ENCODE assay signal across 7 mouse cellular contexts in genomic region chr1:178368121-178368520, GRCm38 (mm10). TPM values are rescaled to one million over a fixed set of nuclear protein-coding genes. Genes with fewer than 3 reads are reported as not detected.
A peak's percentile ranks its signal among the peaks of the same experiment; 100 is the strongest.
DNase-seq lines count a peak whose midpoint lies in the region; ATAC-seq and TF ChIP-seq lines count a peak whose summit lies in the region.

No protein-coding gene starts in this region.

- H3K4me1 ChIP-seq in kidney, adult 2 months (ENCODE audit: control insufficient read depth, insufficient read depth, low read length), result peaks cover 2% of the 10 kb centered on the region; the same call in 1 of the 2 replicates
- H3K4me1 ChIP-seq in embryonic facial prominence, embryonic 14.5 days (ENCODE audit: control insufficient read depth, insufficient read depth, low read length), result no peaks in the 10 kb centered on the region
- peaks cover 24% of the 10 kb centered on the region for H3K4me1 ChIP-seq in liver, embryonic 16.5 days (ENCODE audit: control insufficient read depth, low read depth, low read length)

- peak overlapping the region; percentile 96; the same call in 1 of the 2 replicates for H3K27ac ChIP-seq in kidney, adult 2 months (ENCODE audit: insufficient read depth, low read depth, low read length)
- H3K27ac ChIP-seq in embryonic facial prominence, embryonic 14.5 days (replicated peaks; ENCODE audit: low read depth, low read length), result no peak overlapping the region
- peak overlapping the region; percentile 92 for H3K27ac ChIP-seq in liver, embryonic 16.5 days (ENCODE audit: low read length)

- no peak for ATAC-seq in embryonic facial prominence, embryonic 14.5 days (ENCODE audit: low read depth)
- ATAC-seq in liver, embryonic 16.5 days (ENCODE audit: low read depth), result no peak

- 57% methylated on average over 6 of the region's 6 CpGs for WGBS in kidney, adult 2 months
- WGBS in embryonic facial prominence, embryonic 14.5 days, result 60% methylated on average over 6 of the region's 6 CpGs
- WGBS in liver, embryonic 16.5 days (ENCODE audit: insufficient replicate concordance), result 69% methylated on average over 6 of the region's 6 CpGs

- H3K27me3 ChIP-seq in kidney, adult 2 months (replicated peaks; ENCODE audit: control insufficient read depth, insufficient read depth, low read length), result no peaks in the 10 kb centered on the region
- H3K27me3 ChIP-seq in embryonic facial prominence, embryonic 14.5 days (replicated peaks; ENCODE audit: control insufficient read depth, insufficient read depth, low read length), result no peaks in the 10 kb centered on the region
- H3K27me3 ChIP-seq in liver, embryonic 16.5 days (ENCODE audit: control insufficient read depth, insufficient read depth, low read depth, low read length), result no peaks in the 10 kb centered on the region

- no peak for TF ChIP-seq POLR2A in kidney, adult 2 months (IDR thresholded peaks at IDR 0.05; ENCODE audit: low read depth, low read length)

- H3K4me2 ChIP-seq in embryonic facial prominence, embryonic 14.5 days (ENCODE audit: low read depth, low read length), result peak overlapping the region; percentile 58; the same call in 1 of the 2 replicates
- H3K4me2 ChIP-seq in liver, embryonic 16.5 days (ENCODE audit: low read depth, low read length), result peak overlapping the region; percentile 93

- peak; percentile 25 for DNase-seq in kidney, adult 2 months
- DNase-seq in kidney, adult 9 months, result no peak
- DNase-seq in adrenal gland, adult 2 months, result peak; percentile 73
- no peak for DNase-seq in embryonic facial prominence, embryonic 14.5 days (ENCODE audit: low spot score)
- no peak for DNase-seq in adipocyte (ENCODE audit: low spot score)
- no peak for DNase-seq in frontal cortex, postnatal 36 days (ENCODE audit: low spot score in 2 of 2)

- H3K9ac ChIP-seq in embryonic facial prominence, embryonic 14.5 days (ENCODE audit: low read depth, low read length), result no peak overlapping the region
- H3K9ac ChIP-seq in liver, embryonic 16.5 days (ENCODE audit: low read depth, low read length), result no peak overlapping the region

- no peaks in the 10 kb centered on the region for H3K9me3 ChIP-seq in embryonic facial prominence, embryonic 14.5 days (ENCODE audit: control insufficient read depth, low read length)
- H3K9me3 ChIP-seq in liver, embryonic 16.5 days (replicated peaks; ENCODE audit: control insufficient read depth, low read length), result no peaks in the 10 kb centered on the region

- no peak overlapping the region for H3K4me3 ChIP-seq in kidney, adult 2 months (ENCODE audit: insufficient read depth, low read depth, low read length)
- H3K4me3 ChIP-seq in embryonic facial prominence, embryonic 14.5 days (ENCODE audit: low read depth, low read length), result no peak overlapping the region
- no peak overlapping the region for H3K4me3 ChIP-seq in liver, embryonic 16.5 days (ENCODE audit: low read depth, low read length)

- no peak for TF ChIP-seq CTCF in kidney, adult 2 months (conservative IDR thresholded peaks at IDR 0.05; ENCODE audit: insufficient read depth, insufficient read length, low read depth, low read length)

- no peaks in the 10 kb centered on the region for H3K36me3 ChIP-seq in kidney, adult 2 months (ENCODE audit: control insufficient read depth, insufficient read depth, low read length)
- H3K36me3 ChIP-seq in embryonic facial prominence, embryonic 14.5 days (ENCODE audit: control insufficient read depth, insufficient read depth, low read length), result no peaks in the 10 kb centered on the region
- no peaks in the 10 kb centered on the region for H3K36me3 ChIP-seq in liver, embryonic 16.5 days (ENCODE audit: control insufficient read depth, insufficient read depth)

RNA-seq across cellular contexts. Expression of gene Hnrnpu, which starts 30.5 kb away (rescaled TPM):
- polyA plus RNA-seq in kidney, adult 2 months (2012; rRNA removed), result 37.7 and 51.6 TPM in 2 replicates
- 100 to 1,000 TPM; 319 to 336 TPM for total RNA-seq in adrenal gland, adult 2 months (2021)
- polyA plus RNA-seq in adrenal gland, adult 2 months (2012; rRNA removed), result 27.4 and 28.2 TPM in 2 replicates
- polyA plus RNA-seq in embryonic facial prominence, embryonic 14.5 days (2014; fragmentation: Nextera tagmentation; extraction: Ambion mirVana), result 366 and 404 TPM in 2 replicates
- polyA plus RNA-seq in liver, embryonic 16.5 days (2015; fragmentation: Nextera tagmentation; extraction: Ambion mirVana), result 98.3 and 103 TPM in 2 replicates

RNA-seq across cellular contexts. Expression of gene Efcab2, which starts 37.8 kb away (rescaled TPM):
- 0.96 and 1.6 TPM in 2 replicates for polyA plus RNA-seq in kidney, adult 2 months (2012; rRNA removed)
- total RNA-seq in adrenal gland, adult 2 months (2021), result 1 to 10 TPM; 2.6 to 2.9 TPM
- 0.07 and 0.08 TPM in 2 replicates for polyA plus RNA-seq in adrenal gland, adult 2 months (2012; rRNA removed)
- polyA plus RNA-seq in embryonic facial prominence, embryonic 14.5 days (2014; fragmentation: Nextera tagmentation; extraction: Ambion mirVana), result 4.7 and 6.7 TPM in 2 replicates
- 1.9 TPM in 2 replicates for polyA plus RNA-seq in liver, embryonic 16.5 days (2015; fragmentation: Nextera tagmentation; extraction: Ambion mirVana)

RNA-seq across cellular contexts. Expression of gene Cox20, which starts 49.2 kb away (rescaled TPM):
- polyA plus RNA-seq in kidney, adult 2 months (2012; rRNA removed), result 28.0 and 54.6 TPM in 2 replicates
- 100 to 1,000 TPM in 1 of 2 experiments, 10 to 100 TPM in 1; 95.5 to 132 TPM for total RNA-seq in adrenal gland, adult 2 months (2021)
- polyA plus RNA-seq in adrenal gland, adult 2 months (2012; rRNA removed), result 4.1 and 4.7 TPM in 2 replicates
- 107 and 125 TPM in 2 replicates for polyA plus RNA-seq in embryonic facial prominence, embryonic 14.5 days (2014; fragmentation: Nextera tagmentation; extraction: Ambion mirVana)
- 73.9 and 79.6 TPM in 2 replicates for polyA plus RNA-seq in liver, embryonic 16.5 days (2015; fragmentation: Nextera tagmentation; extraction: Ambion mirVana)

Comparison
In these comparisons a context has a peak if more than half of its experiments do, and no peak if none do; other contexts are left out.
1. DNase-seq: peak in kidney, adult 2 months (single experiment) and adrenal gland, adult 2 months (single experiment); none in kidney, adult 9 months (single experiment), embryonic facial prominence, embryonic 14.5 days (single experiment), adipocyte (single experiment) and frontal cortex, postnatal 36 days (0 of 2).